Mouse (Mus musculus): ENCODE results near the gene Lce3d.
A peak's percentile ranks its signal among the peaks of the same experiment; 100 is the strongest.

Lce3d gene

GRCm38 (mm10) chr3:92957090-92957489 lies at the start of gene Lce3d:
Lce3d (plus strand) TSS chr3:92957390.
- DNase-seq (ENCODE audit: low read depth, low spot score) = no peak

DNA sequence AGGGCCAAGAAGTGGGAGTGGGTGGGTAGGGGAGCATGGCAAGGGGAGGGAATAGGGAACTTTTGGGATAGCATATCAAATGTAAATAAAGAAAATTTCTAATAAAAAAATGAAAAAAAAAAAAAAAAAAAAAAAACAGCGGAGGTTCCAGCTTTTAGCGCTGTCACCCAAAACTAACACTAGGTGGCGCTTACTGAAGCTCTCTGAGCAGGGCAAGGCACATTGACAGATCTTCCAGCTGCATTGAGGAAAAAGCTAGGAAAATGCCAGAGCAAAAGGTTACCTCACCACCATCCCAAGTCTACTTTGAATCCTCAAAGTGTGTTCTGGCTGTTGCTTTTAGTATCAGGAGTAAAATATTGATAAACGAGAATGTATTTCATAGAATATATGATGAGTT lies 49.6 kb upstream of the Lce3d start:
- peak; percentile 77 for DNase-seq (ENCODE audit: low read depth, low spot score)

DNA sequence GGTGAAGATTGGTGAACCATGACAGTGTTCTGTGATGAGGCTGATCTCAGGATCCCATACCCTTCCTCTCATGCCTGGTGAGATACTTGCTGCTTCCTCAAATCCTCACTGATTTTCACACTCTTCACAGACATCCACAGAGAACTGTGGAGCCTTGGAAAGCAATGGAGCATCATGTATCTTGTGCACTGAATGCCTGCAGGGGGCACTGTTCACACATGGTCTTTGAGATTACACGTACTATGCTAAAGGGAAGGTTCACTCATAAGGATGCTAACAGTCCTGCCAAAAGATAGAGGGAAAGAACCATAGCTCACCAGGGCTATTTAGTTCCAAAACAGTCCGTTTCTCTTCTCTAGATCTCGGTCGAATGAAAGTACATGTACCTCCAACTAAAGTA lies 36.8 kb upstream of the Lce3d start:
- peak; percentile 89 for DNase-seq (ENCODE audit: low read depth, low spot score)

DNA sequence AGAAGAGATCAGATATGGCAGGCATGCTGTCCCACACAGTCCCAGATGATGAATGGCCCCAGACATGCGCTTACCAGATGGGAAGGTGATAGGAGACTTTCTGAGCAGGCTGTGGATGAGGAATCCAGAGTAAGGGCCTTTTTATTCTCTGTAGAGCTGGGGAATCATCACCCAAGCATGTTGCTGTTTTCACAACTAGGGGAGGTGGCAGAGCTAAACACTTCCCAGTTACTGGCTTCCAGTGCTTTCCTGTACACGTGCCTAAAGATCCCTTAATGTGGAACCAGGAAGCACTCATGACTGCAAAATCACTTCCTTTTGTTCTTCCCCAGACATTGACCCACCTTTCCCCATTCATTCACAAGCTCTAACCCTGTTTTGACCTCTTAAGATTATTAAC lies 31.1 kb upstream of the Lce3d start, which contains the start of gene Lce3a:
Gene Lce3a, minus strand, starts transcription at position 101 of the 400 bp plus-strand sequence.
- DNase-seq (ENCODE audit: low read depth, low spot score) = no peak

DNA sequence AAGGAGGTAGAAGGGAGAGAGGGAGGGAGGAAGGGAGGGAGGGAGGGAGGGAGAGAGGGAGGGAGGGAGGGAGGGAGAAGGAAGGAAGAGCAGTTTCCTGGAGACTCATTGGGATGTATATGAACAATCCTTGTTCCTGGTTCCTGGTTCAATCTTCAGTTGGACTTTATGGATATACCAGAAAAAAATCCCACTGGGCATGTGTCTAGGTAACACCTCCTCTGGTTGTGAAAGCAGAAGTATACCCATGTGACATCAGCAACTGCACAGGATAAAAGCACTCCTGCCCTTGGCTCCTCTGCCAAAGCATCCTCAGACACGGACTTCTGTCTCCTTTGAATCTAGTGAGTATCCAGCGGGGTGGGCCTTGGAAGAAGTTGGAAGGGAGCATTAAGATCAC lies 24.5 kb upstream of the Lce3d start, which contains the start of gene Lce3b:
Gene Lce3b, plus strand, starts transcription at position 301 of the 400 bp plus-strand sequence.
- no peak for DNase-seq (ENCODE audit: low read depth, low spot score)

DNA sequence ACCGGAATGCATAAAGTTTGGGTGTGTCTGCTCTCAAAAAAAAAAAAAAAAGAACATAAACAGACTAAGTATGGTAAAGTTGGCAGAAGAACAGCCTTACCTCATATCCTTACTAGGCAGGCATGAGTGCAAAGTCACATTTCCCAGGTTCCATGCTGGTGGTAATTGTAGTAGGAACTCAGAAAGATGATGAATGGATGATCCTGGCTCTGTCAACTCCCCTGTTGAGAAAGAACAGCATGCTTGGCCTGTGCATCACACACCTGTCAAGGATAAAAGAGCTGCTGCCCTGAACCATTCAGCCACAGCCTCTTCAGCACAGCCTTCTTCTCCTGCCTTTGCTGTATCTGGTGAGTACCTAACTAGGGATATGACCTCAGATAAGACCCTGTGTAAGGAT lies 13.0 kb upstream of the Lce3d start, which contains the start of gene Lce3c:
Gene Lce3c, plus strand, starts transcription at position 301 of the 400 bp plus-strand sequence.
- DNase-seq (ENCODE audit: low read depth, low spot score) = no peak

DNA sequence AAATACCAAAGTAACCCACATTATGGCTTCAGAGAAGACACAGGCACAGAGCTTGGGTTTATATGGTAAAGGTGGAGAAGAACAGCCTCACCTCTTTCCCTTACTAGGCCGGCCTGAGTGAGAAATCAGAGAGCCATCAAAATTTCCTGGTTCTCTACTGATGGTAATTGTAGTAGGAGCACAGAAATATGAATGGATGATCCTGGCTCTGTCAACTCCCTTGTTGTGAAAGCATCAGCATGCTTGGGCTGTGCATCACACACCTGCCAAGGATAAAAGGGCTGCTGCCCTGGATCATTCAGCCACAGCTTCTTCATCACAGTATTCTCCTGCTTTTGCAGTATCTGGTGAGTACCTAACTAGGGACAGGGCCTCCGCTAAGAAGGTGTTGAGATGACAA lies 9.6 kb downstream of the Lce3d start, which contains the start of gene Lce3e:
Gene Lce3e, plus strand, starts transcription at position 301 of the 400 bp plus-strand sequence.
- DNase-seq (ENCODE audit: low read depth, low spot score) = no peak

- peak; percentile 70 for DNase-seq (ENCODE audit: low read depth, low spot score)
These were observed 21.3 kb downstream of the Lce3d start for GRCm38 (mm10) chr3:92978484-92978883.

DNA sequence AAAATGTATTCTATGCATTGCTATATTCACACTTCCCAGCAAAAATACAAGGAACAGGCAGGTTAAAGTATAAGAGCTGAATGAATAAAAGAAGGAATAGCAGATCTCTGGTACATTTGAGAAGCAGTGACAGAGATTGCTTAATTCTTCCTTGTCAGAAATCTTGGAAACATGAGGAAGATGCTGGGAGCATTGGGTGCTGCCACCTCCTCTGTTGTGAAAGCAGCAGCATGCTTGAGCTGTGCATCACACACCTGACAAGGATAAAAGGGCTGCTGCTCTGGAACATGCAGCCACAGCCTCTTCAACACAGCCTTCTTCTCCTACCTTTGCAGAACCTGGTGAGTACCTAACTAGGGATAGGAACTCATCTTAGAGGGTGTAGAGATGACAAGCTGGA lies 34.7 kb downstream of the Lce3d start, which contains the start of gene Lce3f:
Gene Lce3f, plus strand, starts transcription at position 301 of the 400 bp plus-strand sequence.
- DNase-seq (ENCODE audit: low read depth, low spot score) = no peak

GRCm38 (mm10) chr3:92998691-92999090 lies 41.5 kb downstream of the Lce3d start:
- DNase-seq (ENCODE audit: low read depth, low spot score) = peak; percentile 90

GRCm38 (mm10) chr3:93000621-93001020 lies 43.4 kb downstream of the Lce3d start:
- peak; percentile 35 for DNase-seq (ENCODE audit: low read depth, low spot score)

DNA sequence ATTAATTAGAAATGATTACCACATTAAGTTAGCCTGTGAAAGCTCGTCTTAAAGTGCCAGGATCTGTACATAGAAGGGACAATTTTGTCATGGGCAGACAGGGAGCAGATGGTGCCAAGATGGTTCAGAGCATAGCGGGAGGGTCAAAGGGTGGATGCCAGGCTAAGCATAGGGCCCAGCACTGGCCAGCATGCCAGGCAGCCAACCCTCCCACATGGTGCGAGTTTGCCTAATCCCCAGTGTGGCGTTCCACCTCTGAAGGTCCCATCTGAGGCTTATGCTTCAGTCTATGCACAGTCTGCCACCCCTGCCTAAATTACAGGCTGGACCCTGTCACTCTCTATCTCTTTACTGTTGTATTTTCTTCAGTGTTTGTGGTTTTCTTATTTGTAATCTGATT lies 45.7 kb downstream of the Lce3d start:
- DNase-seq (ENCODE audit: low read depth, low spot score) = no peak

Measured in 3T3-L1 (cell line).